Mouse (Mus musculus): ENCODE data around the gene Phldb3. TPM values are rescaled to one million over a fixed set of nuclear protein-coding genes. Genes with fewer than 3 reads are reported as not detected.

Gene Phldb3
- polyA plus RNA-seq, 1 experiment from 2014 or later = 0.38 TPM

GRCm38 (mm10) chr7:24629672-24630071, 19.1 kb downstream of the Phldb3 start:
- H3K4me1 ChIP-seq (replicated peaks; ENCODE audit: control insufficient read depth, insufficient read depth, low read length) = 0 out of 2 replicates have a peak, but pooled peaks cover 7% of the 10 kb centered on the region
- no peak overlapping the region for H3K9ac ChIP-seq (ENCODE audit: low read length)
- H3K9me3 ChIP-seq (ENCODE audit: control insufficient read depth, low read length) = peaks cover 6% of the 10 kb centered on the region; the same call in 1 of the 2 replicates
- no peaks in the 10 kb centered on the region for H3K27me3 ChIP-seq (replicated peaks; ENCODE audit: control insufficient read depth, insufficient read depth, low read length)
- no peak for DNase-seq (ENCODE audit: low spot score)
- no peak for ATAC-seq (replicated peaks; ENCODE audit: low FRiP score, low TSS enrichment, low read depth)
- no peak overlapping the region for H3K4me3 ChIP-seq (ENCODE audit: low read depth, low read length)
- H3K36me3 ChIP-seq (ENCODE audit: control insufficient read depth, insufficient read depth, low read length) = no peaks in the 10 kb centered on the region
- peak overlapping the region; percentile 57; the same call in 1 of the 2 replicates for H3K27ac ChIP-seq (ENCODE audit: low read depth)
- peak overlapping the region; percentile 58; the same call in 1 of the 2 replicates for H3K4me2 ChIP-seq (ENCODE audit: low read length)
- 71% methylated on average over 4 of the region's 4 CpGs for WGBS

GRCm38 (mm10) chr7:24630116-24630880, 19.7 kb downstream of the Phldb3 start:
- DNase-seq (ENCODE audit: low spot score) = no peak
- no peak for ATAC-seq (replicated peaks; ENCODE audit: low FRiP score, low TSS enrichment, low read depth)
- 74% methylated on average over 10 of the region's 10 CpGs for WGBS

GRCm38 (mm10) chr7:24636264-24636663, 25.7 kb downstream of the Phldb3 start, which contains the start of gene Lypd3:
TSS of gene Lypd3 (plus strand) at chr7:24636550.
- WGBS = 22% methylated on average over 15 of the region's 15 CpGs
- H3K9ac ChIP-seq (ENCODE audit: low read length) = no peak within 1 kb of the TSS
- H3K4me2 ChIP-seq (ENCODE audit: low read length) = peak within 1 kb of the TSS; percentile 80; the same call in 1 of the 2 replicates

More at GRCm38 (mm10) chr7:24630116-24630880, 19.7 kb downstream of the Phldb3 start:
- H3K4me3 ChIP-seq (ENCODE audit: low read depth, low read length) = no peak overlapping the region
- H3K4me2 ChIP-seq (ENCODE audit: low read length) = no peak overlapping the region
- no peak overlapping the region for H3K27ac ChIP-seq (ENCODE audit: low read depth)
- no peak overlapping the region for H3K9ac ChIP-seq (ENCODE audit: low read length)
- H3K4me1 ChIP-seq (replicated peaks; ENCODE audit: control insufficient read depth, insufficient read depth, low read length) = 0 out of 2 replicates have a peak, but pooled peaks cover 7% of the 10 kb centered on the region
- H3K36me3 ChIP-seq (ENCODE audit: control insufficient read depth, insufficient read depth, low read length) = no peaks in the 10 kb centered on the region
- H3K27me3 ChIP-seq (replicated peaks; ENCODE audit: control insufficient read depth, insufficient read depth, low read length) = peaks cover under 1% of the 10 kb centered on the region; the same call in 1 of the 2 replicates
- peaks cover 6% of the 10 kb centered on the region; the same call in 1 of the 2 replicates for H3K9me3 ChIP-seq (ENCODE audit: control insufficient read depth, low read length)

DNA sequence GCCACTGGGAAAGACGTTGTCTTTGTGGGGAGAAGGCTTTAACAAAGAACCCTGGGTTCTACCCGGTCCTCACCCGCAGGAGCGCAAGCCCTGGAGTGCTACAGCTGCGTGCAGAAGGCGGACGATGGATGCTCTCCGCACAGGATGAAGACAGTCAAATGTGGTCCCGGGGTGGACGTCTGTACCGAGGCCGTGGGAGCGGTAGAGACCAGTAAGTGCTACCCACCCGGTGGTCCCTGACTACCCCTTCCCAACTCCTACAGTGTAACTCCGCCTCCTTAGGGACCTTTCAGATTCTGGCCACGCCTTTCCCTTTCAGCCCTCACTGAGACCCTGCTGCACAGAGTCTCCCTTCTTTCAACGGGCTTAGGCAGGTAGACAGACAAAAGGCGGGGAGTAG, 26.5 kb downstream of the Phldb3 start:
- H3K36me3 ChIP-seq (ENCODE audit: control insufficient read depth, insufficient read depth, low read length) = no peaks in the 10 kb centered on the region
- WGBS = 4% methylated on average over 17 of the region's 18 CpGs
- peaks cover 60% of the 10 kb centered on the region for H3K27me3 ChIP-seq (replicated peaks; ENCODE audit: control insufficient read depth, insufficient read depth, low read length)
- peaks cover 6% of the 10 kb centered on the region; the same call in 1 of the 2 replicates for H3K9me3 ChIP-seq (ENCODE audit: control insufficient read depth, low read length)
- no peak overlapping the region for H3K27ac ChIP-seq (ENCODE audit: low read depth)
- H3K9ac ChIP-seq (ENCODE audit: low read length) = no peak overlapping the region
- DNase-seq (ENCODE audit: low spot score) = no peak
- peak; percentile 57 for ATAC-seq (replicated peaks; ENCODE audit: low FRiP score, low TSS enrichment, low read depth)
- peak overlapping the region; percentile 25; the same call in 1 of the 2 replicates for H3K4me2 ChIP-seq (ENCODE audit: low read length)
- H3K4me1 ChIP-seq (replicated peaks; ENCODE audit: control insufficient read depth, insufficient read depth, low read length) = 0 out of 2 replicates have a peak, but pooled peaks cover 3% of the 10 kb centered on the region
- no peak overlapping the region for H3K4me3 ChIP-seq (ENCODE audit: low read depth, low read length)

More at GRCm38 (mm10) chr7:24636264-24636663, 25.7 kb downstream of the Phldb3 start, which contains the start of gene Lypd3:
- Histone ChIP-seq H3K4me1 (replicated peaks; ENCODE audit: control insufficient read depth, insufficient read depth, low read length) (0 out of 2 replicates have a peak, but pooled peaks cover 3% of the 10 kb centered on the region), H3K27ac (ENCODE audit: low read depth) (no peak within 1 kb of the TSS), H3K27me3 (replicated peaks; ENCODE audit: control insufficient read depth, insufficient read depth, low read length) (peaks cover 56% of the 10 kb centered on the region), H3K9me3 (ENCODE audit: control insufficient read depth, low read length) (peaks cover 6% of the 10 kb centered on the region; the same call in 1 of the 2 replicates), H3K4me3 (ENCODE audit: low read depth, low read length) (0 out of 2 replicates have a peak within 1 kb of the TSS, but pooled peaks have one; percentile 41), H3K36me3 (ENCODE audit: control insufficient read depth, insufficient read depth, low read length) (no peaks in the 10 kb centered on the region)
- DNase-seq (ENCODE audit: low spot score) = no peak
- ATAC-seq (replicated peaks; ENCODE audit: low FRiP score, low TSS enrichment, low read depth) = no peak

DNA sequence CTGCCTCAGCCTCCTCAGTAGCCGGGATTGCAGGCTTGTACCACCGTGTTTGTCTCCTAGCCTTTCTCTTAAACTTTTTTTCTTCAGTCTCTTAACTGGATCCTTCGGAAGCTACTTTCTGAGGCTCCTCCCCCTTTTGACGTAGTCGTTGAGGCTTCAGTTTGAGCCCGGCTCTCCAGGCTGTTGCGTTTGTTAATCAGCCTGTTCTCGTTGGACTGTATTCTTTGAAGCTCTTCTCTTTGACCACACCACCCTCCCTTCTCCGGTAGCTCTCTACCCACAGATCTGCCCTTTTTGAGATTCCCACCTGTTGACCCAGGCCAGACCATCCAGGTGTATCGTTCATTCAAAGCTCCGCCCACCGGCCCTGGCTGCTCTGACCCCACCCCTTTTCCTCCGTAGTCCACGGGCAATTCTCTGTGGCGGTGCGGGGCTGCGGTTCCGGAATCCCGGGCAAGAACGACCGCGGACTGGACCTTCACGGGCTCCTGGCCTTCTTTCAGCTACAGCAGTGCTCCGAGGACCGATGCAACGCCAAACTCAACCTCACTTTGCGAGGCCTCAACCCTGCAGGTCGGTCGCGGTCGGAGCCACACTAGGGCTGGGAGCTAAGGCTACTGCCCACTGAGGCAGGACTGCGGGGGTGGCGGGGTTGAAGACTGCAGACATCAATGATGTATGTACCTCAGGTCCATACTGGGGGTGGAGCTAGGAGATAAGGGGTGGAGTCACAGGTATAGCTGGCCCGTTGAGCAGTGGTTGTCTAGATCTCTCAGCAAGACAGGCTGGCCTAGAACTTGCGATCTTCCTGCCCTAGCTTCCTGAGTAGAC, 27.7 kb downstream of the Phldb3 start:
- DNase-seq (ENCODE audit: low spot score) = peak; percentile 75

GRCm38 (mm10) chr7:24640450-24640849, 29.9 kb downstream of the Phldb3 start:
- DNase-seq (ENCODE audit: low spot score) (no peak), ATAC-seq (replicated peaks; ENCODE audit: low FRiP score, low TSS enrichment, low read depth) (no peak)
- no peak overlapping the region for H3K27ac ChIP-seq (ENCODE audit: low read depth)
- H3K4me2 ChIP-seq (ENCODE audit: low read length) = no peak overlapping the region
- 0 out of 2 replicates have a peak, but pooled peaks cover 3% of the 10 kb centered on the region for H3K4me1 ChIP-seq (replicated peaks; ENCODE audit: control insufficient read depth, insufficient read depth, low read length)
- peaks cover 58% of the 10 kb centered on the region for H3K27me3 ChIP-seq (replicated peaks; ENCODE audit: control insufficient read depth, insufficient read depth, low read length)
- no peak overlapping the region for H3K4me3 ChIP-seq (ENCODE audit: low read depth, low read length)
- no peak overlapping the region for H3K9ac ChIP-seq (ENCODE audit: low read length)
- H3K36me3 ChIP-seq (ENCODE audit: control insufficient read depth, insufficient read depth, low read length) = no peaks in the 10 kb centered on the region
- no peaks in the 10 kb centered on the region for H3K9me3 ChIP-seq (ENCODE audit: control insufficient read depth, low read length)
- 57% methylated on average over 13 of the region's 13 CpGs for WGBS

More for the DNA sequence above, 27.7 kb downstream of the Phldb3 start:
- H3K27ac ChIP-seq (ENCODE audit: low read depth) = no peak overlapping the region
- no peak; the same call in 1 of the 2 replicates for ATAC-seq (replicated peaks; ENCODE audit: low FRiP score, low TSS enrichment, low read depth)
- 3% methylated on average over 35 of the region's 35 CpGs for WGBS
- peaks cover 60% of the 10 kb centered on the region for H3K27me3 ChIP-seq (replicated peaks; ENCODE audit: control insufficient read depth, insufficient read depth, low read length)
- 0 out of 2 replicates have a peak, but pooled peaks cover 3% of the 10 kb centered on the region for H3K4me1 ChIP-seq (replicated peaks; ENCODE audit: control insufficient read depth, insufficient read depth, low read length)
- H3K9ac ChIP-seq (ENCODE audit: low read length) = no peak overlapping the region
- peak overlapping the region; percentile 41 for H3K4me3 ChIP-seq (ENCODE audit: low read depth, low read length)
- H3K4me2 ChIP-seq (ENCODE audit: low read length) = peak overlapping the region; percentile 80
- no peaks in the 10 kb centered on the region for H3K36me3 ChIP-seq (ENCODE audit: control insufficient read depth, insufficient read depth, low read length)
- 0 out of 2 replicates have a peak, but pooled peaks cover under 1% of the 10 kb centered on the region for H3K9me3 ChIP-seq (ENCODE audit: control insufficient read depth, low read length)

DNA sequence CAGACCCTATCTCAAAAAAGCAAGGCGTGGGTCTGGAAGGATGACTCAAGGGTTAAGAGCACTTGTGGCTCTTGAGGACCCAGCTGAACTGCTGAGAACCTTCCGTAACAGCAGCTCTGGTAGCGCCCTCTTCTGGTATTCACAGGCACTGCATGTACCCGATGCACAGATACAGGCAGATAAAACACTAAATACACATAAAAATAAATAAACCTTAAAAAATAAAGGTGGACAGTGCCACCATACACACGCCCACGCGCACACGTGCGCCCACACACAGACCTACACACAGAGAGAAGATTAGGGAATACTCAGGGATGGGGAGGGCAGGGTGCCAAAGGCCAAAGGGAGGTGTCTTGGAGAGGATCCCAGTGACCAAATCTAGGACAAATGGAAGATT, 31.9 kb downstream of the Phldb3 start:
- WGBS = 13% methylated on average over 9 of the region's 9 CpGs
- no peak overlapping the region for H3K4me3 ChIP-seq (ENCODE audit: low read depth, low read length)
- no peaks in the 10 kb centered on the region for H3K36me3 ChIP-seq (ENCODE audit: control insufficient read depth, insufficient read depth, low read length)
- no peaks in the 10 kb centered on the region for H3K4me1 ChIP-seq (replicated peaks; ENCODE audit: control insufficient read depth, insufficient read depth, low read length)
- peaks cover 38% of the 10 kb centered on the region for H3K27me3 ChIP-seq (replicated peaks; ENCODE audit: control insufficient read depth, insufficient read depth, low read length)
- H3K9me3 ChIP-seq (ENCODE audit: control insufficient read depth, low read length) = no peaks in the 10 kb centered on the region
- DNase-seq (ENCODE audit: low spot score) = peak; percentile 80
- no peak overlapping the region for H3K27ac ChIP-seq (ENCODE audit: low read depth)
- peak; percentile 36; the same call in 1 of the 2 replicates for ATAC-seq (replicated peaks; ENCODE audit: low FRiP score, low TSS enrichment, low read depth)
- no peak overlapping the region for H3K9ac ChIP-seq (ENCODE audit: low read length)
- no peak overlapping the region for H3K4me2 ChIP-seq (ENCODE audit: low read length)

DNA sequence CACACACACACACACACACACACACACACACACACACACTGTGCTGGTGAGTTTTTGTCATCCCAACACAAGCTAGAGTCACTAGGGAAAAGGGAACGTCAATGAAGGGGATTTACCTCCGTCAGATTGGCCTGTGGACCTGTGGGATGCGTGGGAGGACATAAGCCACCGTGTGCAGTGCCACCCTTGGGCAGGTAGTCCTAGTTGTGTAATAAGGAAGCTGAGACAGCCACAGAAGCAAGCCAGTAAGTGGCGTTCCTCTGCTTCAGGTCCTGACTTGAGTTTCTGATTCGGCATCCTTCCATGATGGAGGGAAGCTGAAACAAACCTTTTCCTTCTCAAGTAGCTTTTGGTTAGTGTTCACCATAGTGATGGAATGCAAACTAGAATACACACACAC, 33.9 kb downstream of the Phldb3 start:
- no peaks in the 10 kb centered on the region for H3K36me3 ChIP-seq (ENCODE audit: control insufficient read depth, insufficient read depth, low read length)
- no peak for ATAC-seq (replicated peaks; ENCODE audit: low FRiP score, low TSS enrichment, low read depth)
- H3K27ac ChIP-seq (ENCODE audit: low read depth) = no peak overlapping the region
- no peak for DNase-seq (ENCODE audit: low spot score)
- H3K27me3 ChIP-seq (replicated peaks; ENCODE audit: control insufficient read depth, insufficient read depth, low read length) = peaks cover 18% of the 10 kb centered on the region
- no peak overlapping the region for H3K9ac ChIP-seq (ENCODE audit: low read length)
- WGBS = 82% methylated on average over 6 of the region's 6 CpGs
- H3K4me1 ChIP-seq (replicated peaks; ENCODE audit: control insufficient read depth, insufficient read depth, low read length) = no peaks in the 10 kb centered on the region
- no peaks in the 10 kb centered on the region for H3K9me3 ChIP-seq (ENCODE audit: control insufficient read depth, low read length)
- no peak overlapping the region for H3K4me3 ChIP-seq (ENCODE audit: low read depth, low read length)
- no peak overlapping the region for H3K4me2 ChIP-seq (ENCODE audit: low read length)
